Mouse (Mus musculus) heart, adult 2 months (tissue): ENCODE data around the gene Prkch.

Experiments used
- CTCF ChIP-seq: fragments of 200-600 bp; IDR thresholded peaks from 2 replicates; pipeline ENCODE4 v1.8.1; 2022; ENCODE audit warnings: antibody characterized with exemption, mild to moderate bottlenecking, moderate library complexity
- EP300 ChIP-seq: fragments of 200-500 bp; IDR thresholded peaks from 2 replicates; pipeline ENCODE4 v1.6.1; 2011; ENCODE audit warnings: low read depth, low read length, control low read depth; ENCODE audit not compliant: insufficient read depth
- POLR2A ChIP-seq: fragments of 200-500 bp; IDR thresholded peaks from 2 replicates; pipeline ENCODE4 v1.6.1; 2011; ENCODE audit warnings: mild to moderate bottlenecking, low read depth, low read length, control low read depth; ENCODE audit not compliant: insufficient read depth

- no peak for TF ChIP-seq CTCF
- no peak for TF ChIP-seq POLR2A
- no peak for TF ChIP-seq EP300
These were observed 9.7 kb downstream of the Prkch start for GRCm38 (mm10) chr12:73594177-73594745.
